In the genomic region with DNA sequence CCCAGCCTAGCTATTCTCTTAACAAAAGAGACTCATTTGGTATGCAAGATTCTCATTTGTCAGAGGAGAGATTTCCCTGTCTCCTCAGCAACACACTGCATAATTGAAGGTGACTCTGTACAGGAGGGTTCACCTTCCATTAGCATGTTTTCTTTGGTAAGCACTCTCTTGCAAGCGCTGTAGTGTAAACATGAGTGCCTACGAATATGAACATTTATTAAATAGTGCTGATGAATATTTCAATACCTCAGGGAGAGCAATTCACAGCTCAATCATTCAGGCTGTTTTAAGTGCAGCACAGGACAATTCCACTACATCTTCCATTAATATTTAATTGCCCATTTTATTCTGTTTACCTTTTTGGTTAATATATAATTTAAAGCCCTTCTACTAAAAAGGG, we compare ENCODE assay signal across 21 mouse cellular contexts.
A peak's percentile ranks its signal among the peaks of the same experiment; 100 is the strongest.
DNase-seq lines count a peak whose midpoint lies in the region; ATAC-seq and TF ChIP-seq lines count a peak whose summit lies in the region.
"Had no signal": no experiment of that assay in that cellular context is flagged by ENCODE, and none has a peak within 500 bp of the region (broad histone marks: within the 10 kb centered on the region; RNA-seq: fewer than 3 reads in every experiment).

No protein-coding gene starts in this region.

- H3K27me3 ChIP-seq in forebrain, embryonic 12.5 days = no peaks in the 10 kb centered on the region
- no peaks in the 10 kb centered on the region for H3K27me3 ChIP-seq in forebrain, embryonic 11.5 days (ENCODE audit: control insufficient read depth, insufficient read depth, low read length)
- no peaks in the 10 kb centered on the region for H3K27me3 ChIP-seq in hindbrain, embryonic 15.5 days
- no peaks in the 10 kb centered on the region for H3K27me3 ChIP-seq in midbrain, postnatal 0 days (ENCODE audit: insufficient read depth, low read length)
- no peaks in the 10 kb centered on the region for H3K27me3 ChIP-seq in heart, embryonic 10.5 days (ENCODE audit: insufficient read depth, poor library complexity, severe bottlenecking)
- H3K27me3 ChIP-seq: CH12.LX; liver, embryonic 12.5 days had no signal

- H3K4me3 ChIP-seq in forebrain, embryonic 12.5 days (replicated peaks) = no peak overlapping the region
- no peak overlapping the region for H3K4me3 ChIP-seq in forebrain, embryonic 11.5 days (ENCODE audit: low read depth, low read length)
- H3K4me3 ChIP-seq in hindbrain, embryonic 15.5 days = no peak overlapping the region
- no peak overlapping the region for H3K4me3 ChIP-seq in midbrain, postnatal 0 days (ENCODE audit: low read depth, low read length)
- H3K4me3 ChIP-seq in heart, embryonic 10.5 days = no peak overlapping the region
- H3K4me3 ChIP-seq: erythroblast, embryonic 14.5 days; liver, embryonic 12.5 days had no signal

- no peak for TF ChIP-seq CTCF in brain, embryonic 14.5 days (IDR thresholded peaks at IDR 0.05; ENCODE audit: borderline replicate concordance, extremely low read depth, insufficient read depth, insufficient read length)
- no peak for TF ChIP-seq CTCF in midbrain, postnatal 0 days (IDR thresholded peaks at IDR 0.05)

- intact Hi-C loops in gastrocnemius, postnatal 36 days (cut with DNase I) = no loop called here
- intact Hi-C loops in heart, postnatal 10 days (cut with DNase I) = no loop called here

- H3K9ac ChIP-seq in forebrain, embryonic 12.5 days = no peak overlapping the region
- H3K9ac ChIP-seq in forebrain, embryonic 11.5 days (ENCODE audit: low read length) = no peak overlapping the region
- H3K9ac ChIP-seq in hindbrain, embryonic 15.5 days = no peak overlapping the region
- no peak overlapping the region for H3K9ac ChIP-seq in midbrain, postnatal 0 days (replicated peaks; ENCODE audit: low read length, poor library complexity, severe bottlenecking)
- H3K9ac ChIP-seq: liver, embryonic 12.5 days had no signal

- H3K4me1 ChIP-seq in forebrain, embryonic 12.5 days = no peaks in the 10 kb centered on the region
- H3K4me1 ChIP-seq in forebrain, embryonic 11.5 days (replicated peaks; ENCODE audit: control insufficient read depth, insufficient read depth, low read length) = no peaks in the 10 kb centered on the region
- peaks cover 3% of the 10 kb centered on the region for H3K4me1 ChIP-seq in hindbrain, embryonic 15.5 days (replicated peaks)
- H3K4me1 ChIP-seq in midbrain, postnatal 0 days (ENCODE audit: insufficient read depth, low read length) = no peaks in the 10 kb centered on the region
- H3K4me1 ChIP-seq in heart, embryonic 10.5 days = no peaks in the 10 kb centered on the region
- H3K4me1 ChIP-seq: liver, embryonic 12.5 days had no signal

- H3K36me3 ChIP-seq in forebrain, embryonic 12.5 days (replicated peaks) = no peaks in the 10 kb centered on the region
- H3K36me3 ChIP-seq in forebrain, embryonic 11.5 days (ENCODE audit: control insufficient read depth, insufficient read depth, low read length) = no peaks in the 10 kb centered on the region
- H3K36me3 ChIP-seq in hindbrain, embryonic 15.5 days = no peaks in the 10 kb centered on the region
- no peaks in the 10 kb centered on the region for H3K36me3 ChIP-seq in midbrain, postnatal 0 days (ENCODE audit: insufficient read depth, low read length)
- H3K36me3 ChIP-seq in heart, embryonic 10.5 days = no peaks in the 10 kb centered on the region
- H3K36me3 ChIP-seq: liver, embryonic 12.5 days had no signal

- H3K27ac ChIP-seq in forebrain, embryonic 12.5 days = no peak overlapping the region
- H3K27ac ChIP-seq in forebrain, embryonic 11.5 days (ENCODE audit: low read depth, low read length) = no peak overlapping the region
- H3K27ac ChIP-seq in hindbrain, embryonic 15.5 days (replicated peaks) = 0 out of 2 replicates have a peak overlapping the region, but pooled peaks have one; percentile 4
- no peak overlapping the region for H3K27ac ChIP-seq in midbrain, postnatal 0 days (ENCODE audit: low read depth, low read length)
- no peak overlapping the region for H3K27ac ChIP-seq in heart, embryonic 10.5 days
- H3K27ac ChIP-seq: liver, embryonic 12.5 days; stomach, postnatal 0 days had no signal

- H3K4me2 ChIP-seq in forebrain, embryonic 12.5 days = no peak overlapping the region
- no peak overlapping the region for H3K4me2 ChIP-seq in forebrain, embryonic 11.5 days (ENCODE audit: low read depth, low read length, severe bottlenecking)
- no peak overlapping the region for H3K4me2 ChIP-seq in hindbrain, embryonic 15.5 days
- H3K4me2 ChIP-seq in midbrain, postnatal 0 days (ENCODE audit: low read depth, low read length, poor library complexity, severe bottlenecking) = no peak overlapping the region
- H3K4me2 ChIP-seq: liver, embryonic 12.5 days had no signal

- TF ChIP-seq POLR2A in brain, embryonic 14.5 days (IDR thresholded peaks at IDR 0.05; ENCODE audit: borderline replicate concordance, extremely low read depth, insufficient read depth, insufficient read length, poor library complexity, severe bottlenecking) = no peak

- WGBS in forebrain, embryonic 12.5 days = 66% methylated on average over 2 of the region's 2 CpGs
- WGBS in forebrain, embryonic 11.5 days = 71% methylated on average over 2 of the region's 2 CpGs
- whole genome bisulfite sequencing in hindbrain, embryonic 15.5 days = 31% methylated on average over 2 of the region's 2 CpGs
- 40% methylated on average over 2 of the region's 2 CpGs for WGBS in midbrain, postnatal 0 days
- WGBS in heart, embryonic 10.5 days = 77% methylated on average over 2 of the region's 2 CpGs

- DNase-seq in forebrain, embryonic 11.5 days (ENCODE audit: low spot score) = no peak
- DNase-seq in brain, embryonic 14.5 days (ENCODE audit: low read depth) = peak; percentile 81
- DNase-seq in midbrain, postnatal 0 days (ENCODE audit: low spot score) = peak; percentile 17
- no peak for DNase-seq in gastrocnemius, postnatal 36 days
- no peak for DNase-seq in heart, postnatal 10 days
- no peak for DNase-seq in heart, embryonic 10.5 days (ENCODE audit: low spot score)
- DNase-seq: adrenal gland, postnatal 25 days; cerebellum, postnatal 14 days; heart, adult 18-20 months; kidney, adult 18-20 months; kidney, postnatal 4 days; layer of hippocampus, postnatal 36 days; left cerebral cortex, postnatal 4 days; thymus, postnatal 36 days had no signal

- no peaks in the 10 kb centered on the region for H3K9me3 ChIP-seq in forebrain, embryonic 12.5 days
- H3K9me3 ChIP-seq in forebrain, embryonic 11.5 days (ENCODE audit: control insufficient read depth, low read length) = no peaks in the 10 kb centered on the region
- no peaks in the 10 kb centered on the region for H3K9me3 ChIP-seq in hindbrain, embryonic 15.5 days
- no peaks in the 10 kb centered on the region for H3K9me3 ChIP-seq in midbrain, postnatal 0 days (ENCODE audit: low read length)
- no peaks in the 10 kb centered on the region for H3K9me3 ChIP-seq in heart, embryonic 10.5 days
- H3K9me3 ChIP-seq: liver, embryonic 12.5 days had no signal

- ATAC-seq in forebrain, embryonic 12.5 days (ENCODE audit: low FRiP score) = peak; percentile 70
- ATAC-seq in forebrain, embryonic 11.5 days (replicated peaks; ENCODE audit: low FRiP score) = no peak
- ATAC-seq in hindbrain, embryonic 15.5 days (ENCODE audit: low FRiP score, low read depth) = peak; percentile 75
- ATAC-seq in midbrain, postnatal 0 days (ENCODE audit: low FRiP score) = peak; percentile 47; the same call in 1 of the 2 replicates
- ATAC-seq: liver, embryonic 12.5 days; lung, postnatal 0 days had no signal

Comparison
In these comparisons a context has a peak if more than half of its experiments do, and no peak if none do; other contexts are left out.
1. DNase-seq: peak in brain, embryonic 14.5 days (single experiment) and midbrain, postnatal 0 days (single experiment); none in forebrain, embryonic 11.5 days (single experiment), gastrocnemius, postnatal 36 days (0 of 2), heart, postnatal 10 days (0 of 2) and heart, embryonic 10.5 days (single experiment).